ENCODE assay signal across 10 mouse cellular contexts in the genomic region with DNA sequence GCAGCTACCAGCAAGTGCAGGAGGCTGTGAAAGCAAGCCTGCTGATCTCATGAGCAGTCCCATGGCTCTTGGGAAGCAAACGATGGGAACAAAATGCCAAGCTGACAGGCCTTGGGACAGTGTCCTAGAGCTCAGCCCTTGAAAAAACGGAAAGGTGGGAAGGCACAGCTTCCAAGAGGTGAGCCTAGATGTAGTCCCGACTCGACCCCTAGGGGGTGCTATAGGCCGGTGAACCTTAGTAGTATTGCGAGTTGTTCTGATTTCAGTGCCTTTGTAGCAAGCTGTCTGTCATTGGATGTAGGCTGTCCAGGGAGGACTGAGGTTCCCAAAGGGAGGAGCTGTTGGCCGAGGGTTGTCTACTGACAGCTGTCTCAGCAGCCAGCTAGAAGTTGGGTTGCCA. TPM values are rescaled to one million over a fixed set of nuclear protein-coding genes. Genes with fewer than 3 reads are reported as not detected.
DNase-seq lines count a peak whose midpoint lies in the region; ATAC-seq lines count a peak whose summit lies in the region.
"Had no signal": no experiment of that assay in that cellular context is flagged by ENCODE, and none has a peak within 500 bp of the region (broad histone marks: within the 10 kb centered on the region; RNA-seq: fewer than 3 reads in every experiment).

No protein-coding gene starts in this region.

- H3K4me1 ChIP-seq in neural tube, embryonic 15.5 days, result peaks cover 11% of the 10 kb centered on the region
- no peaks in the 10 kb centered on the region for H3K4me1 ChIP-seq in limb, embryonic 11.5 days (ENCODE audit: control insufficient read depth, insufficient read depth, low read length)
- H3K4me1 ChIP-seq: stomach, embryonic 15.5 days had no signal

- H3K4me2 ChIP-seq in neural tube, embryonic 15.5 days, result no peak overlapping the region
- no peak overlapping the region for H3K4me2 ChIP-seq in limb, embryonic 11.5 days (ENCODE audit: low read depth, severe bottlenecking)
- H3K4me2 ChIP-seq: stomach, embryonic 15.5 days had no signal

- H3K36me3 ChIP-seq in neural tube, embryonic 15.5 days, result no peaks in the 10 kb centered on the region
- no peaks in the 10 kb centered on the region for H3K36me3 ChIP-seq in limb, embryonic 11.5 days (ENCODE audit: control insufficient read depth, insufficient read depth, low read length)
- H3K36me3 ChIP-seq: stomach, embryonic 15.5 days had no signal

- H3K9ac ChIP-seq in neural tube, embryonic 15.5 days (replicated peaks), result no peak overlapping the region
- H3K9ac ChIP-seq in limb, embryonic 11.5 days (ENCODE audit: low read length), result no peak overlapping the region
- H3K9ac ChIP-seq: stomach, embryonic 15.5 days had no signal

- no peak overlapping the region for H3K4me3 ChIP-seq in neural tube, embryonic 15.5 days (replicated peaks)
- no peak overlapping the region for H3K4me3 ChIP-seq in limb, embryonic 11.5 days (ENCODE audit: low read depth, low read length)
- H3K4me3 ChIP-seq: erythroblast, embryonic 14.5 days; stomach, embryonic 15.5 days had no signal

- no peaks in the 10 kb centered on the region for H3K27me3 ChIP-seq in neural tube, embryonic 15.5 days (replicated peaks)
- no peaks in the 10 kb centered on the region for H3K27me3 ChIP-seq in limb, embryonic 11.5 days (ENCODE audit: control insufficient read depth, insufficient read depth, low read length)
- H3K27me3 ChIP-seq: stomach, embryonic 15.5 days had no signal

- 17% methylated on average over 7 of the region's 7 CpGs for WGBS in neural tube, embryonic 15.5 days
- 27% methylated on average over 7 of the region's 7 CpGs for WGBS in limb, embryonic 11.5 days

- no peak overlapping the region for H3K27ac ChIP-seq in neural tube, embryonic 15.5 days (replicated peaks)
- H3K27ac ChIP-seq in limb, embryonic 11.5 days (replicated peaks; ENCODE audit: low read depth, low read length), result no peak overlapping the region
- H3K27ac ChIP-seq: stomach, embryonic 15.5 days had no signal

- no peak for ATAC-seq in neural tube, embryonic 15.5 days (ENCODE audit: low FRiP score)
- ATAC-seq in limb, embryonic 11.5 days (ENCODE audit: insufficient number of reproducible peaks, low FRiP score, low TSS enrichment, low read depth), result no peak

- H3K9me3 ChIP-seq in neural tube, embryonic 15.5 days (replicated peaks), result no peaks in the 10 kb centered on the region
- H3K9me3 ChIP-seq in limb, embryonic 11.5 days (ENCODE audit: control insufficient read depth, low read length), result no peaks in the 10 kb centered on the region
- H3K9me3 ChIP-seq: stomach, embryonic 15.5 days had no signal

- peak; percentile 66 for DNase-seq in neural tube, embryonic 10.5 days (ENCODE audit: extremely low spot score, low spot score)
- peak; percentile 54 for DNase-seq in cerebellum, adult 11 months
- peak; percentile 58 to 94 for DNase-seq in frontal cortex, adult 2 months (ENCODE audit: extremely low spot score in 1 of 2, low spot score in 1 of 2)
- DNase-seq in induced T-regulatory cell, adult 2 months (ENCODE audit: low read depth), result peak; percentile 72
- DNase-seq in limb, embryonic 11.5 days (ENCODE audit: low spot score), result peak; percentile 81
- peak; percentile 61 for DNase-seq in ovary, postnatal 36 days (ENCODE audit: low spot score)
- peak; percentile 67 for DNase-seq in thymus, postnatal 25 days

RNA-seq across cellular contexts. Expression of a gene that starts 49.7 kb away (rescaled TPM):
- polyA plus RNA-seq in neural tube, embryonic 15.5 days (2015; fragmentation: Nextera tagmentation; extraction: Ambion mirVana), result 10.8 and 12.6 TPM in 2 replicates
- polyA plus RNA-seq in frontal cortex, adult 2 months (2012; rRNA removed), result 56.4 and 56.5 TPM in 2 replicates
- polyA plus RNA-seq in limb, embryonic 11.5 days (2014; fragmentation: Nextera tagmentation; extraction: Ambion mirVana), result 0.07 and 0.14 TPM in 2 replicates
- polyA plus RNA-seq: erythroblast, embryonic 14.5 days had no signal

Comparison
In these comparisons a context has a peak if more than half of its experiments do, and no peak if none do; other contexts are left out.
1. RNA of a gene that starts 49.7 kb away (polyA plus RNA-seq): 56.4 to 56.5 TPM in frontal cortex, adult 2 months and 10.8 to 12.6 TPM in neural tube, embryonic 15.5 days; 0.07 to 0.14 TPM in limb, embryonic 11.5 days; every median in the first group is over 10 times any median in the second.
2. Peak in every context shown above with its lines, with median percentiles within 50 percentile points of each other: DNase-seq.